Mouse (Mus musculus): ENCODE measurements around the gene Klc4.

DNA sequence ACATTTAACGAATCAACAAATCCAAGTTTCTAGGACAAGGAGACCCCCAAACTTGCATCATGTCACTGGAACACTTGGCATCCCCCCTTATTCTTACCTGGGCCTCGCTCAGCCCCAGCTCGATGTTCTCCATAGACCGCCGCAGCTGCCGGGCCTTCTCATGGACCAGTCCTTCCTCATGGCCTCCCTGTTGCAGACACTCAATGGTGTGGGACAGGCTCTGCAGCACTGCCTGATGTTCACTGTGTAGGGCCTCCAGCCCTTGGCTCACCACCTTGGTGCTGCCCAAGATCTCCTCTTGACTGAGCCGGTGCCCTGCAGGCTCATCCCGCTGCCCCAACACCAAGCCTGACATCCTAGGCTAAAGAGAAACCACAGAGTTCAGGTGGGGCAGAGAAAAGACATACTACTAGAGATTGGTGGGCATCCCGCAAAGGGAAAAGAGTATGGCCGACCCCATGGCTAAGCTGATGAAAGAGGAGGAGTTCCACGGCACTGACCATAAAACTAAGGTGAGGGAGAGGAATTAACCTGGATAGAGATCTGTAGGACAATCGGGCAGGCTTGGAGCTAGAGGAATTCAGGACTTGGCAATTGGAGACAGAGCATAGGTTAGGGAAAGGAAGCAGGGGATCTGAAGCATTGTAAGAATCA is 1.5 kb downstream of the Klc4 start:
- no peak for TF ChIP-seq CTCF (IDR thresholded peaks at IDR 0.05; ENCODE audit: borderline replicate concordance, insufficient read depth, low read length)
- no peak for TF ChIP-seq POLR2A (IDR thresholded peaks at IDR 0.05; ENCODE audit: low read depth, low read length)
